Mouse (Mus musculus) testis, adult 2 months (tissue): ENCODE measurements around the gene Pigt.

ENCODE experiments used
- CTCF ChIP-seq: fragments of 200-500 bp; IDR thresholded peaks from 2 replicates; pipeline ENCODE4 v1.5.1; 2012; ENCODE audit warnings: low read depth, mild to moderate bottlenecking, inconsistent platforms, low read length, moderate library complexity; ENCODE audit not compliant: control insufficient read depth, insufficient read depth, insufficient replicate concordance
- POLR2A ChIP-seq: fragments of 200-500 bp; IDR thresholded peaks from 2 replicates; pipeline ENCODE4 v1.6.1; 2012; ENCODE audit warnings: low read depth, mild to moderate bottlenecking, inconsistent platforms, low read length, moderate library complexity; ENCODE audit not compliant: control insufficient read depth

DNA sequence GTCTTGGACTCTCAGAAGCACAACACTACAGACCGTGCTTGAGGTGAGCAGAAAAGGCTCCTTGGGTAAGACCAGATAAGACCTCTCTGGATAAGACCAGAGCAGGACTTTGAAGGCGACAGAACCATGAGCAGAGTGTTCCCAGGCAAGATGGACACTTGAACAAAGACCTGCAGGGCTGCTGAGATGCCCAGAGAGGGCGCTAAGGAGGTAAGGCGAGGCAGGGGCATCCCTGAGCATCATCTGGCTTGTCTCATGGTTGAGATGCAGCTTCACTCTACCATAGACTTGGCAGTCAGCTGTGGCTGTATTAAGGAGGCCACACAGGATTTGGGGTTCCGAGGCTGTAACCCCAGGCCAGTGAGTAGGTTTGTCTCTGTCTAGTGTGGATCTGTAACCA, 2.0 kb downstream of the Pigt start:
- TF ChIP-seq POLR2A (no peak), CTCF (no peak)
